Mouse (Mus musculus) liver, embryonic 11.5 days (tissue): ENCODE data around the gene Sos1. TPM values are rescaled to one million over a fixed set of nuclear protein-coding genes. Genes with fewer than 3 reads are reported as not detected.
A peak's percentile ranks its signal among the peaks of the same experiment; 100 is the strongest.

ENCODE experiments used
- ATAC-seq: fragments of 200-750 bp; cut with Nextera tagmentation; replicated peaks from 2 replicates; pipeline ENCODE4 v1.8.0; 2017; ENCODE audit warnings: moderate number of reproducible peaks, mild to moderate bottlenecking, moderate TSS enrichment, moderate library complexity; ENCODE audit not compliant: low FRiP score
- DNase-seq: peaks from one replicate; pipeline ENCODE4 v3.0.0-alpha.2; 2017; ENCODE audit warnings: low spot score
- H3K27ac ChIP-seq: fragments of 300-500 bp; sonication (generic); 2 replicates; pipeline ENCODE4 v1.5.1; 2014; ENCODE audit warnings: mild to moderate bottlenecking, low read depth, low read length, control low read depth
- H3K27me3 ChIP-seq: fragments of 300-500 bp; sonication (generic); replicated peaks from 2 replicates; pipeline ENCODE4 v1.6.1; 2014; ENCODE audit warnings: low read length, mixed read lengths; ENCODE audit not compliant: control insufficient read depth, insufficient read depth
- H3K36me3 ChIP-seq: fragments of 300-500 bp; sonication (generic); 2 replicates; pipeline ENCODE4 v1.6.1; 2014; ENCODE audit warnings: mild to moderate bottlenecking, low read length, moderate library complexity, mixed read lengths; ENCODE audit not compliant: control insufficient read depth, insufficient read depth
- H3K4me1 ChIP-seq: fragments of 300-500 bp; sonication (generic); replicated peaks from 2 replicates; pipeline ENCODE4 v1.6.1; 2014; ENCODE audit warnings: low read length, mixed read lengths; ENCODE audit not compliant: control insufficient read depth, insufficient read depth
- H3K4me2 ChIP-seq: fragments of 300-500 bp; sonication (generic); 2 replicates; pipeline ENCODE4 v1.6.1; 2014; ENCODE audit warnings: mild to moderate bottlenecking, control low read depth, moderate library complexity
- H3K4me3 ChIP-seq: fragments of 300-500 bp; sonication (generic); 2 replicates; pipeline ENCODE4 v1.5.1; 2014; ENCODE audit warnings: low read depth, low read length, control low read depth
- H3K9ac ChIP-seq: fragments of 300-500 bp; sonication (generic); 2 replicates; pipeline ENCODE4 v1.6.1; 2014; ENCODE audit warnings: low read depth, low read length, control low read depth
- H3K9me3 ChIP-seq: fragments of 300-500 bp; sonication (generic); 2 replicates; pipeline ENCODE4 v1.6.1; 2016; ENCODE audit warnings: low read length, inconsistent platforms, mixed read lengths; ENCODE audit not compliant: control insufficient read depth
- WGBS: fragments of 180-500 bp; shearing (Covaris S2); extraction: QIAGEN DNeasy Blood & Tissue Kit; methylation state at CpG from one replicate; pipeline ENCODE4 v1.1.7; 2014; 5-methylcytosine and 5-hydroxymethylcytosine counted together
- polyA plus RNA-seq: library from polyadenylated mRNA; unstranded; fragments of >200 nt; fragmentation: Nextera tagmentation; extraction: Ambion mirVana; gene quantifications from 2 replicates; pipeline ENCODE4 v1.2.1, GENCODE M21; 2014

Sos1 gene
- polyA plus RNA-seq, 1 experiment from 2014 or later = 4.5 TPM

GRCm38 (mm10) chr17:80426901-80427300 lies 53.4 kb downstream of the Sos1 start:
- no peak for ATAC-seq
- Histone ChIP-seq H3K27ac (no peak overlapping the region), H3K9ac (no peak overlapping the region), H3K36me3 (peaks cover 10% of the 10 kb centered on the region), H3K4me2 (no peak overlapping the region), H3K4me3 (no peak overlapping the region), H3K9me3 (no peaks in the 10 kb centered on the region), H3K4me1 (no peaks in the 10 kb centered on the region), H3K27me3 (no peaks in the 10 kb centered on the region)
- DNase-seq = no peak
- 88% methylated on average over 5 of the region's 5 CpGs for WGBS

- no peak overlapping the region for H3K27ac ChIP-seq
- H3K4me2 ChIP-seq = no peak overlapping the region
- no peak overlapping the region for H3K4me3 ChIP-seq
- ATAC-seq (no peak), DNase-seq (no peak)
- 89% methylated on average over 7 of the region's 7 CpGs for WGBS
- H3K9me3 ChIP-seq = no peaks in the 10 kb centered on the region
- peaks cover 10% of the 10 kb centered on the region for H3K36me3 ChIP-seq
- no peaks in the 10 kb centered on the region for H3K27me3 ChIP-seq
- H3K9ac ChIP-seq = no peak overlapping the region
- H3K4me1 ChIP-seq = no peaks in the 10 kb centered on the region
Observed at GRCm38 (mm10) chr17:80426171-80426570, 54.1 kb downstream of the Sos1 start.

GRCm38 (mm10) chr17:80420998-80421397 lies 59.3 kb downstream of the Sos1 start:
- H3K4me3 ChIP-seq = no peak overlapping the region
- no peak overlapping the region for H3K4me2 ChIP-seq
- no peak for DNase-seq
- H3K27me3 ChIP-seq = no peaks in the 10 kb centered on the region
- 89% methylated on average over 1 of the region's 1 CpGs for WGBS
- peaks cover 23% of the 10 kb centered on the region for H3K36me3 ChIP-seq
- H3K27ac ChIP-seq = no peak overlapping the region
- H3K4me1 ChIP-seq = no peaks in the 10 kb centered on the region
- H3K9ac ChIP-seq = no peak overlapping the region
- no peaks in the 10 kb centered on the region for H3K9me3 ChIP-seq
- ATAC-seq = no peak

- no peaks in the 10 kb centered on the region for H3K9me3 ChIP-seq
- no peak overlapping the region for H3K4me3 ChIP-seq
- H3K4me1 ChIP-seq = no peaks in the 10 kb centered on the region
- no peaks in the 10 kb centered on the region for H3K27me3 ChIP-seq
- H3K9ac ChIP-seq = no peak overlapping the region
- no peak overlapping the region for H3K27ac ChIP-seq
- ATAC-seq = no peak
- WGBS = 75% methylated on average over 10 of the region's 10 CpGs
- no peak overlapping the region for H3K4me2 ChIP-seq
- DNase-seq = no peak
- H3K36me3 ChIP-seq = peaks cover 29% of the 10 kb centered on the region
Observed at GRCm38 (mm10) chr17:80418572-80419210, 61.6 kb downstream of the Sos1 start.

- no peak overlapping the region for H3K4me3 ChIP-seq
- H3K36me3 ChIP-seq = peaks cover 22% of the 10 kb centered on the region
- 76% methylated on average over 1 of the region's 1 CpGs for WGBS
- H3K9ac ChIP-seq = no peak overlapping the region
- DNase-seq = no peak
- H3K4me1 ChIP-seq = no peaks in the 10 kb centered on the region
- ATAC-seq = no peak
- H3K27ac ChIP-seq = no peak overlapping the region
- H3K9me3 ChIP-seq = no peaks in the 10 kb centered on the region
- H3K4me2 ChIP-seq = no peak overlapping the region
- no peaks in the 10 kb centered on the region for H3K27me3 ChIP-seq
Observed at GRCm38 (mm10) chr17:80411182-80411581, 69.1 kb downstream of the Sos1 start.

- Histone ChIP-seq H3K9ac (no peak overlapping the region), H3K27ac (no peak overlapping the region), H3K4me1 (no peaks in the 10 kb centered on the region), H3K4me2 (no peak overlapping the region), H3K36me3 (peaks cover 7% of the 10 kb centered on the region), H3K9me3 (no peaks in the 10 kb centered on the region), H3K27me3 (no peaks in the 10 kb centered on the region), H3K4me3 (no peak overlapping the region)
- 90% methylated on average over 7 of the region's 7 CpGs for WGBS
- no peak for ATAC-seq
- DNase-seq = no peak
Observed at GRCm38 (mm10) chr17:80398243-80398642, 82.0 kb downstream of the Sos1 start.

- Histone ChIP-seq H3K9ac (no peak overlapping the region), H3K27ac (no peak overlapping the region), H3K4me3 (peak overlapping the region; percentile 35), H3K36me3 (no peaks in the 10 kb centered on the region), H3K9me3 (no peaks in the 10 kb centered on the region), H3K27me3 (no peaks in the 10 kb centered on the region), H3K4me1 (no peaks in the 10 kb centered on the region), H3K4me2 (peak overlapping the region; percentile 62)
- peak; percentile 59 for DNase-seq
- 11% methylated on average over 17 of the region's 17 CpGs for WGBS
- ATAC-seq = peak; percentile 78
Observed at GRCm38 (mm10) chr17:80391423-80392403, 88.5 kb downstream of the Sos1 start.

GRCm38 (mm10) chr17:80390024-80390423 lies 90.2 kb downstream of the Sos1 start:
- DNase-seq (no peak), ATAC-seq (no peak)
- Histone ChIP-seq H3K36me3 (no peaks in the 10 kb centered on the region), H3K9me3 (no peaks in the 10 kb centered on the region), H3K4me1 (no peaks in the 10 kb centered on the region), H3K4me2 (no peak overlapping the region), H3K27ac (no peak overlapping the region), H3K9ac (no peak overlapping the region), H3K4me3 (no peak overlapping the region), H3K27me3 (no peaks in the 10 kb centered on the region)
- WGBS = 59% methylated on average over 10 of the region's 10 CpGs
